Mouse (Mus musculus) gastrocnemius, adult 8-10 months (tissue): ENCODE results near the gene Pgrmc2. TPM values are rescaled to one million over a fixed set of nuclear protein-coding genes. Genes with fewer than 3 reads are reported as not detected.

Experiments
- DNase-seq, 2 experiments: peaks; one replicate each; pipeline ENCODE4 v3.0.0; 2022; ENCODE audit warnings: low spot score in 2 of 2
- total RNA-seq, 4 experiments: library from RNA; stranded (reverse); gene quantifications; 2 replicates each; pipeline ENCODE4 v1.2.4; 2022

The Pgrmc2 gene
- total RNA-seq, 4 experiments from 2014 or later, result 21.8 to 23.5 (median 22.6) TPM

- DNase-seq, result no peak
These were observed 7.5 kb downstream of the Pgrmc2 start for GRCm38 (mm10) chr3:41075376-41075775.

GRCm38 (mm10) chr3:41070519-41070918, 12.3 kb downstream of the Pgrmc2 start:
- no peak for DNase-seq

- DNase-seq, result no peak
These were observed 17.5 kb downstream of the Pgrmc2 start for GRCm38 (mm10) chr3:41065320-41065719.

- no peak for DNase-seq
These were observed 20.1 kb downstream of the Pgrmc2 start for GRCm38 (mm10) chr3:41062758-41063157.

GRCm38 (mm10) chr3:41061831-41062565, 20.8 kb downstream of the Pgrmc2 start:
- no peak for DNase-seq

GRCm38 (mm10) chr3:41059249-41059648, 23.6 kb downstream of the Pgrmc2 start:
- no peak for DNase-seq

- peak in 1 of 2 experiments; percentile 7 for DNase-seq
These were observed 24.5 kb downstream of the Pgrmc2 start for GRCm38 (mm10) chr3:41058395-41058794.

GRCm38 (mm10) chr3:41053334-41053733, 29.5 kb downstream of the Pgrmc2 start:
- no peak for DNase-seq

GRCm38 (mm10) chr3:41047838-41048237, 35.0 kb downstream of the Pgrmc2 start:
- DNase-seq, result no peak

GRCm38 (mm10) chr3:41043756-41044354, 39.0 kb downstream of the Pgrmc2 start:
- DNase-seq, result no peak

- no peak for DNase-seq
These were observed 40.5 kb downstream of the Pgrmc2 start for GRCm38 (mm10) chr3:41042195-41042938.

- DNase-seq, result no peak
These were observed 41.6 kb downstream of the Pgrmc2 start for GRCm38 (mm10) chr3:41041241-41041640.

GRCm38 (mm10) chr3:41038297-41038916, 44.4 kb downstream of the Pgrmc2 start:
- no peak for DNase-seq

GRCm38 (mm10) chr3:41031286-41032210, 51.3 kb downstream of the Pgrmc2 start:
- no peak for DNase-seq

- no peak for DNase-seq
These were observed 52.1 kb downstream of the Pgrmc2 start for GRCm38 (mm10) chr3:41030705-41031104.

GRCm38 (mm10) chr3:41021980-41022379, 60.9 kb downstream of the Pgrmc2 start:
- no peak for DNase-seq

GRCm38 (mm10) chr3:41020687-41021086, 62.2 kb downstream of the Pgrmc2 start:
- DNase-seq, result no peak

GRCm38 (mm10) chr3:41018022-41018608, 64.7 kb downstream of the Pgrmc2 start:
- no peak for DNase-seq
